Mouse (Mus musculus): ENCODE data around the gene Olfr1218.
"Not testable (repeated sequence)": the region's sequence is repeated elsewhere in the genome, so short reads cannot be mapped to it uniquely, and the experiment has no call there.

Olfr1218 gene

GRCm38 (mm10) chr2:89061087-89061486 is at the start of gene Olfr1218:
Gene Olfr1218, minus strand, starts transcription at chr2:89061187.
- no peak for DNase-seq (ENCODE audit: low spot score)

GRCm38 (mm10) chr2:89106735-89107134 is 45.7 kb upstream of the Olfr1218 start, which contains the start of gene Olfr1220:
Gene Olfr1220, minus strand, starts transcription at chr2:89106835.
- no peak for DNase-seq (ENCODE audit: low spot score)

- no peak for DNase-seq (ENCODE audit: low spot score)
Measured at GRCm38 (mm10) chr2:89105651-89106050, 44.7 kb upstream of the Olfr1218 start.

GRCm38 (mm10) chr2:89093848-89094247 is 32.9 kb upstream of the Olfr1218 start:
- no peak for DNase-seq (ENCODE audit: low spot score)

GRCm38 (mm10) chr2:89083413-89083812 is 22.4 kb upstream of the Olfr1218 start, which contains the start of gene Olfr1219:
Gene Olfr1219, minus strand, starts transcription at chr2:89083513.
- no peak for DNase-seq (ENCODE audit: low spot score)

- DNase-seq (ENCODE audit: low spot score) = no peak
Measured at GRCm38 (mm10) chr2:89081487-89081886, 20.5 kb upstream of the Olfr1218 start.

GRCm38 (mm10) chr2:89031965-89032364 is 29.0 kb downstream of the Olfr1218 start, which contains the start of gene Olfr1217:
Gene Olfr1217, minus strand, starts transcription at chr2:89032065.
- DNase-seq (ENCODE audit: low spot score) = no peak

GRCm38 (mm10) chr2:89021436-89021835 is 39.6 kb downstream of the Olfr1218 start:
- not testable (repeated sequence) for DNase-seq (ENCODE audit: low spot score)

GRCm38 (mm10) chr2:89018240-89018639 is 42.7 kb downstream of the Olfr1218 start, which contains the start of gene Olfr1216:
Gene Olfr1216, minus strand, starts transcription at chr2:89018340.
- DNase-seq (ENCODE audit: low spot score) = no peak

GRCm38 (mm10) chr2:89006873-89007272 is 54.1 kb downstream of the Olfr1218 start, which contains the start of gene Olfr1215:
Gene Olfr1215, minus strand, starts transcription at chr2:89006973.
- no peak for DNase-seq (ENCODE audit: low spot score)

Measured in T-cell, adult 2 months (primary cell).